Mouse (Mus musculus) bone marrow, adult 2 months (tissue): Measurements from ENCODE around the gene Slc4a7.

Experiments
- CTCF ChIP-seq: fragments of 200-500 bp; IDR thresholded peaks from 2 replicates; pipeline ENCODE4 v1.5.1; 2011; ENCODE audit warnings: low read length, control low read depth; ENCODE audit not compliant: control insufficient read depth, insufficient read depth
- POLR2A ChIP-seq: fragments of 200-500 bp; IDR thresholded peaks from 2 replicates; pipeline ENCODE4 v1.6.1; 2011; ENCODE audit warnings: low read depth, mild to moderate bottlenecking, control low read depth, low read length, borderline replicate concordance; ENCODE audit not compliant: control insufficient read depth

DNA sequence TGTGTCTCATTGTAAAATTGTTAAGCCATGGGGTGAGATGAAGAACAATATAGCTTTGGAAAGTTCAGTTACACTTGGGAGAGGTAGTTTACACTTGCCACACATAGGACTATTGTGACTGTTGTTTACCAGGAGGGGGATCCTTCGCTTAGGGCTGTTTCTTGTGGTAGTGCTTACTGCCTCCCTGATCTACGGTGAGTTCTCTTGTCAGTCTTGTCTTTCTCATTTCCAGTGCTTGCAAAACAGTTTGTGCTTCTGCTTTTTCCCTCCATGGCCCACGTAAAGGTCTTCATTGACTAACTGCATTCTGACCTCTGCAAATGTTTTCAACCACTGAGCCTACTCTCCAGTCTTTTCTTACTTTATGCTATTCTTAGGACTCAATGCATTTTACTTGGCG is 98.3 kb downstream of the Slc4a7 start:
- TF ChIP-seq POLR2A (no peak), CTCF (no peak)
